Mouse (Mus musculus) right cerebral cortex, postnatal 4 days (tissue): ENCODE measurements around the gene Pigm.

Experiments used
- DNase-seq: peaks from one replicate; pipeline ENCODE4 v3.0.0-alpha.2; 2022

Pigm gene

DNA sequence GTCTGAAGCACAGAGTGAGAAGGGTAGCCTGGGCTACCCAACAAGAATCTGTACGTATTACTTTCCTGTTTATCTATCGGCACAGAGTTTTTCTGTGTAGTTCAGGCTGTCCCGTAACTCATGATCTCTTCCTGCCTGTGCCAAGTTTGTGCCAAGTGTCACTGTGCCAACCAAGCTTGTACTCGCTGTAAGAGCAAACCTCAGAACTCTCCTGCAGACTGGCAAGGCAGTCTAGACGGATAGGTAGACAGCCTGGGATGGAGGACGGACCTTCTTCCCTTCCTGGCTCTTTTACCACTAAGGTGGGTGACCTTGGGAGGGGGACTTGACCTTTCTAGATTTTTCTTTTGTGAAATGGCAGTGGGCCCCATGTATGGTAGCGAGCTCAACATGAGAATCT is 38.7 kb downstream of the Pigm start:
- no peak for DNase-seq

DNA sequence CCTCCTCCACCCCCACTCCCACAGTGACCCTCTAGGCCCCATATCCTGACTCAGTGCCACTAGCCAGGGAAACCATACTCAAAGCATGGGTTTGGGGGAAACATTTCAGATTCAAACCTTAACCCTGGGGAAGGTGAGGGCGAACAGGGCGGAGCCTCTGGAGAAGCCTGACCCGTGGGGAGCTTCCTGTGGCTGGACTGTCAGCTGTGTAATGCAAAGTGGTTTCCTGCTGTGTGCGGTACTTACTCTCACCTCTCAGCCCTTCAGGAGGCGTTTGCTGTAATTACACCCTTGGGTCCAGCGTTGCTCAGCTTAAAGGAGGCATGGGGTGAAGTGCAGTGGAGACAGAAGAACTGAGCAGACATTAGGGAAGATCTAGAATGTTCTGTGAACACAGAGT is 41.8 kb downstream of the Pigm start:
- DNase-seq, result no peak

DNA sequence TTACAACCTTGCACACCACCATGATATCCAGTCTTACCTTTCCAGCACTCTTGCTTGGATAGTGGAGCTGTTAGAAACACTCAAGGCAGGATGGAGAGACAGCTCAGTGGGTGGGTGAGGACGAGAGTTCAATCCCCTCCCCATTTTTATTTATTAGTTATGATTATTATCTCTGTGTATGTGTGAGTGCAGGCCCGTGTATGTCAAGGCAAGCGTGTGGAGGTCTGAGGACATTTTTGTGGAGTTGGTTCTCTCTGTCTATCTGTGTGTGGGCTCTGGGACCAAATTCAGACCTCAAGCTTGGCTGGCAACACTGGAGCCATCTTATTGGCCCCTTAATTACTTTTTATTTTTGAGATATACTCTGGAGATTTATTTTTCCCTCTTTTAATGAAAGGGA is 42.3 kb downstream of the Pigm start:
- DNase-seq, result no peak

DNA sequence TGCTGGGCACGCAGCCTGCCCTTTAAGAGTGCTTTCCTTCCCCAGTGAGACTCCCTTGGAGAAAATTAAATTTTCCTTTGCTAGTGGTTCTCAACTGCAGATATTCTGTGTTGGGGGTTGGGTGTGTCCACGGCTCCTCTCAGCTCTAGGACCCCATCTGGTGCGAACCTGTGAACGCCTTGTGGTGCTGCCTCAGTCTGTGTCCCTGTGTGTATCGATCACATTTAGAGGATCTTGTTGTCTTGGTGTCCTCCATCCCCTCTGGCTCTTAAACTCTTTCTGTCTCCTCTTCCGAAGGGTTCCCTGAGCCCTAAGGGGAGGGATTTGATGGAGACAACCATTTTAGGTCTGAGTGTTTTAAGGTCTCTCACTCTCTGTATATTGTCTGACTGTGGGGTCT is 43.8 kb downstream of the Pigm start:
- DNase-seq, result no peak

- DNase-seq, result no peak
These were observed 47.0 kb downstream of the Pigm start for GRCm38 (mm10) chr1:172423393-172423792.

DNA sequence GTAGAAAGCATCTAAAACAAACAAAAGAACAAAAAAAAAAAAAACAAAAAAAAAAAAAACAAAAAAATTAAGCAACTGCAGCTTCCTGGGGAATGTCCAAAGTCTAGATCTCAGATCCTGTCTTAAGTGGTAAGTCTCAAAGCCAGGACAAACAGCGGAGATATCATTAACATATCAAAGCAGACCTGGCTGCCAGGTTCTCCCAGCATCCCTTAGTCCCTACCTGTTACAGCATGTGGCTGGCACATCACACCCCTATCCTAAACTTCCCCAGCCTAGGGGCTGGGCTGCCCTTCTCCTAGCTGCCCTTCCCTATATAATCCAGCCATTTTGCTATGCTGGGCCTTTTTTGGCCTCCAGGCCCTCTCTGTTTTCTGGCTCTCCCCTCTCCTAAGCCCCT is 50.1 kb downstream of the Pigm start:
- no peak for DNase-seq

- no peak for DNase-seq
These were observed 51.5 kb downstream of the Pigm start for GRCm38 (mm10) chr1:172427841-172428240.

DNA sequence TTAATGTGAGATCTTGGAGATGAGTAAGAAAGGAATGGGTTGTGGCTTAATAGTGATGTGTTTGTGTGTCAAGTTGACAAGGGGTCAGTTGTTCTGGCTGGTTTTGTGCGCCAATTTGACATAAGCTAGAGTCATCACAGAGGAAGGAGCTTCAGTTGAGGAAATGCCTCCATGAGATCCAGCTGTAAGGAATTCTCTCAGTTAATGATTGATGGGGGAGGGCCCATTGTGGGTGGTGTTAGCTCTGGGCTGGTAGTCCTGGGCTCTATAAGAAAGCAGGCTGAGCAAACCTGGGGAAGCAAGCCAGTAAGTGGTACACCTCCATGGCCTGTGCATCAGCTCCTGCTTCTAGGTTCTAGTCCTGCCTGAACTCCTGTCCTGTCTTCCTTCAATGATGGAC is 52.3 kb downstream of the Pigm start:
- DNase-seq, result no peak

DNA sequence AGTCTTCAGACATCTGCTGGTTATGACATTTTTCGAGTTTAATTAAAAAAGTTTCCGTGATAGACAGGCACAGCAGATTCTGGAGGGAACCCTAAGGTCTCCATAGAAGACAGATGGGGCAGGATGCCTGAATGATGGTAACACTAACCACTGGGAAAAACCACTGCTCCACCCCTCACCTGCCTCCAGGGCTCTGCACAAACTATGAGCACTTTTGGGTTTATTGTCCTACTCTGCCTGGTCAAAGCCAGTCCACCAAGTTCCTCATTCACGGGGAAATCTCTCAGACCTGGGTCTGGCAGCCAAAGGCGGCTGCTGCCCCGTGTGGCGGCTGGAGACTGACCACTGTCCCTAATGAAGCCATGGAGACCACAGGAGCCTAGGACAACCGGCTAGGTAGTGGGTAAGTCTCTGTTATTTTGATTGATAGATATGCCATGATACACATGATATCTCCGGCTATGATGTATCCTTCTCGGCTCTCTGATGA is 54.4 kb downstream of the Pigm start:
- no peak for DNase-seq

DNA sequence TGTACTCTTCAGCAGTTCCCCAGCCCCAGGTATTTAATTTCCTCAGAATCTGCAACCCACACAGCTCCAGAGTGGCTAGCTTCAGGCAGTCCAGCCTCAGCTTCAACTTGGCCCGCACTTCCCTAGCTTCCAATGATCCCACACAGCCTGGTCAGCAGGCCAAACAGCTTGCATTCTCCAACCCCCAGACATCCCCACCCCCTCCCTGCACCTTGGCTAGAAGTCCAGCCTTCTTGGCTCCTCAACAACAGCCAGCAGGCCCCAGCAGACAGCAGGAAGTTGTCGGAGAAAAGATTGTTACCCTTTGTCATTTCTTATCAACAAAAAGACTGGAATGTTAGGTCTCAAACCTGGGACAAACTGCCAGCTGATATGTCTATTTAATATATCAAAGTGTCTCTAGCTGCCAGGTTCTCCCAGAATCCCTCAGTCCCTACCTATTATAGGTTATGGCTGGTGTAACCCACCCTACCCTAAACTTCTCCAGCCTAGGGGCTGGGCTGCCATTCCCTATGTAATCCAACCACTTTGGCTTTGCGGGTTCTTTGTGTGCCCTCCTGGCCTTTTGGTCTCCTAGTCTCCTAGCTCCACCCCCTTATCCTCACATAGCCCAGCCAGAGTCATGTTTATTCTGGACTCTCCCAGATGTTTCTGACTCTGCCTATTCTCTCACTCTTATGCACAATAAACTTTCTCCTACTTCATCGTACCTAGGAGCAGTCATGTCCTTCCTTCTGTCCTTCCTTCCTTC is 55.7 kb downstream of the Pigm start:
- no peak for DNase-seq

DNA sequence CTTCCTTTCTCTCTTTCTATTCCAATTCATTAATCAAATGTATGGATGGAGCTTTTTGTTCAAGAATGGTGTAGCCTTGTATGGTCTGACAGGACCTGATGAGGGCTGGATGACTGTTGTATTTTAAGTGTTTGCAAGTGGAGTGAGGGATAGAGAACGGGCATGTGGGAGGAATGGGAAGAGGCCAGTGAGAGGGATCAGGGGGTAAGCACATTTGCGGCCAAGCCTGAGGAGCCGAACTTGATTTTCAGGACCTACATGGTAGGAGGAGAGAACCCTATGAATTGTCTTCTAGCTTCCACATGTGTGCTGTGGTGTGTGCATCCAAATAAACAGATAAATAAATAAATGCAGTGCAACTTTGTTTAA is 56.2 kb downstream of the Pigm start:
- DNase-seq, result no peak

DNA sequence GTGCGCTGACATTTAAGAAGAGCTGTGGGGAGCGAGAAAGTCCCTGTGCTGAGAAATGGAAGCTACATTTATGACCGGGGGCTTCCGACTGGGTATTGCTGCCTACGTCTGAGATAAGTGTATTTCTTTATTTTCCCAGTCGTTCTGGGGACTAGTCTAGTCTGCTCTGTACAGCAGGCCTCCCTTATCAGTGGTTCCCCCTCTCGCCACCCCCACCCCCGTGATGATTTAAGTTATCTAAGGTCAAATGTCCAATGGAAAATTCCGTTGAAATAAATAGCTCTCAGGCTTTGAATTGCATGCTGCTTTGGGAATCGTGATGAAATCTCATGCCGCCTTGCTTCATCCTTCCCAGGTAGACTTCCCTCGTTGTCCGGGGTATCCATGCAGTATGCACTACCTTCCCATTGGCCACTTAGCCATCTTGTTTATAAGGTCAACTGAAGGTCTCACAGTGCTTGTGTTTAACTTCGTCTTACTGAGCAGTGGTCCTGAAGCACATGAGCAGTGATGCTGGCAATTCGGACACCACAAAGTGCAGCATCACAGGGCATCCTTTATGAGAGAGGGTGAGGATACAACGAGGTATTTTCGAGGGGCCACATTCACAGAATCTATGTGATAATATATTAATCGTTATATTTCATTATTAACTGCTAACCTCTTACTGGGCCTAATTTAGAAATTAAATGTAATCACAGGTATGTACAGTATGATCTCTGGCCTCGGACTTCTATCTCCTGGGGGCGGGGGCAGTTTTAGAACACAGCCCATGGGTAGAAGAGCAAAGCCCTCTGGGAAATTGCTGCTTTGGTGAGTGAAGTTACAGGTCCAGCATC is 56.9 kb downstream of the Pigm start:
- DNase-seq, result no peak
